Mouse (Mus musculus): ENCODE measurements at regions not wholly inside any gene's neighbourhood (a gene's known extent, or its start where the extent isn't known, plus 50 kb on each side); places are given as distances from the start of the nearest gene placed in this dataset.

GRCm38 (mm10) chr13:72108666-72109065 is 145.1 kb upstream of the Irx1 start:
- TF ChIP-seq CTCF (IDR thresholded peaks at IDR 0.05; ENCODE audit: borderline replicate concordance, extremely low read depth, insufficient read depth, insufficient read length) (no peak), POLR2A (IDR thresholded peaks at IDR 0.05; ENCODE audit: borderline replicate concordance, extremely low read depth, insufficient read depth, insufficient read length, poor library complexity, severe bottlenecking) (no peak)

All from brain, embryonic 14.5 days (tissue).